Comparison of ENCODE assay signal across 9 mouse cellular contexts in the genomic region with DNA sequence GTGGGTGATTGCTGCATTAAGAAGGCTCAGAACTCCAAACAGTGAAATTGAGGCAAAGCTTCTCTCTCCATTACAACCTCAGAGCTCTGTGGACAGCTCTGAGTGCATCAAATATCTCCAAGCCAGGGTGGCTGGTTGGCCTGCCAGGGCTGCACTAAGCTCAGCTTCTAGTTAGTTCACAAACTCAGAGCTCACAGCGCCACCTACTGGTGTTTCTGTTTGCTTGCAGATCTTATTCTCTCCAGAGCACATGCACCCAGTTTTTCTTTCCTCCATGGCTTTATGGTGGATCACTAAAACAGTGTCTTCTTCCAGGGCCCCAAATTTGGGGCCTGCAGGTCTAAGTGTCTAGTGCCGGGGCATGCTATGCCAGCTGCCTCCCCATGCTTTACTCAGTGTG. TPM values are rescaled to one million over a fixed set of nuclear protein-coding genes. Genes with fewer than 3 reads are reported as not detected.
DNase-seq lines count a peak whose midpoint lies in the region; ATAC-seq and TF ChIP-seq lines count a peak whose summit lies in the region.
"Had no signal": no experiment of that assay in that cellular context is flagged by ENCODE, and none has a peak within 500 bp of the region (broad histone marks: within the 10 kb centered on the region; RNA-seq: fewer than 3 reads in every experiment).

No protein-coding gene starts in this region.

- no peak for TF ChIP-seq POLR2A in kidney, adult 2 months (IDR thresholded peaks at IDR 0.05; ENCODE audit: low read depth, low read length)
- no peak for TF ChIP-seq POLR2A in limb, embryonic 14.5 days (IDR thresholded peaks at IDR 0.05; ENCODE audit: borderline replicate concordance, extremely low read depth, insufficient read depth, insufficient read length)

- WGBS in liver, embryonic 12.5 days (ENCODE audit: insufficient replicate concordance), result 15% methylated on average over 2 of the region's 2 CpGs
- 14% methylated on average over 2 of the region's 2 CpGs for WGBS in kidney, adult 2 months
- WGBS in limb, embryonic 14.5 days, result 27% methylated on average over 2 of the region's 2 CpGs

- peak; percentile 81 for DNase-seq in liver
- peak; percentile 74 for DNase-seq in c-Kit-negative CD71-positive TER-119-positive erythroid progenitor cells, embryonic 14.5 days (ENCODE audit: low read depth, low spot score)
- DNase-seq in frontal cortex, adult 2 months (ENCODE audit: extremely low spot score in 1 of 2, low spot score in 1 of 2), result peak; percentile 65 to 96
- DNase-seq in kidney, adult 2 months, result peak; percentile 91
- DNase-seq in limb, embryonic 14.5 days (ENCODE audit: low spot score), result peak; percentile 90
- peak; percentile 71 for DNase-seq in ovary, adult 18-20 months (ENCODE audit: low spot score)
- peak; percentile 87 for DNase-seq in thymus, postnatal 0 days (ENCODE audit: low spot score)

- ATAC-seq in liver, embryonic 12.5 days, result no peak
- no peak for ATAC-seq in limb, embryonic 14.5 days (ENCODE audit: low FRiP score, low read depth)

- H3K9ac ChIP-seq in liver, embryonic 12.5 days, result no peak overlapping the region
- no peak overlapping the region for H3K9ac ChIP-seq in limb, embryonic 14.5 days (ENCODE audit: low read depth, low read length, severe bottlenecking)

- peak; percentile 76 for TF ChIP-seq CTCF in kidney, adult 2 months (conservative IDR thresholded peaks at IDR 0.05; ENCODE audit: insufficient read depth, insufficient read length, low read depth, low read length)

- no peaks in the 10 kb centered on the region; the same call in 1 of the 2 replicates for H3K27me3 ChIP-seq in liver, embryonic 12.5 days (replicated peaks)
- no peaks in the 10 kb centered on the region for H3K27me3 ChIP-seq in kidney, adult 2 months (replicated peaks; ENCODE audit: control insufficient read depth, insufficient read depth, low read length)
- no peaks in the 10 kb centered on the region for H3K27me3 ChIP-seq in limb, embryonic 14.5 days (ENCODE audit: control insufficient read depth, insufficient read depth, low read length)

- H3K4me1 ChIP-seq in liver, embryonic 12.5 days, result no peaks in the 10 kb centered on the region
- H3K4me1 ChIP-seq in kidney, adult 2 months (ENCODE audit: control insufficient read depth, insufficient read depth, low read length), result peaks cover 6% of the 10 kb centered on the region; the same call in 1 of the 2 replicates
- no peaks in the 10 kb centered on the region for H3K4me1 ChIP-seq in limb, embryonic 14.5 days (ENCODE audit: control insufficient read depth, insufficient read depth, low read length)

- no peaks in the 10 kb centered on the region for H3K9me3 ChIP-seq in liver, embryonic 12.5 days (replicated peaks)
- no peaks in the 10 kb centered on the region for H3K9me3 ChIP-seq in limb, embryonic 14.5 days (ENCODE audit: control insufficient read depth, low read length)

- no peaks in the 10 kb centered on the region for H3K36me3 ChIP-seq in liver, embryonic 12.5 days
- no peaks in the 10 kb centered on the region for H3K36me3 ChIP-seq in kidney, adult 2 months (ENCODE audit: control insufficient read depth, insufficient read depth, low read length)
- H3K36me3 ChIP-seq in limb, embryonic 14.5 days (ENCODE audit: control insufficient read depth, insufficient read depth, low read length), result no peaks in the 10 kb centered on the region

- H3K27ac ChIP-seq in liver, embryonic 12.5 days, result no peak overlapping the region
- H3K27ac ChIP-seq in kidney, adult 2 months (ENCODE audit: insufficient read depth, low read depth, low read length), result no peak overlapping the region
- no peak overlapping the region for H3K27ac ChIP-seq in limb, embryonic 14.5 days (replicated peaks; ENCODE audit: low read depth, low read length)

- no peak overlapping the region for H3K4me2 ChIP-seq in liver, embryonic 12.5 days
- H3K4me2 ChIP-seq in limb, embryonic 14.5 days (replicated peaks; ENCODE audit: low read depth, low read length, severe bottlenecking), result no peak overlapping the region

- no peak overlapping the region for H3K4me3 ChIP-seq in liver, embryonic 12.5 days
- H3K4me3 ChIP-seq in kidney, adult 2 months (ENCODE audit: insufficient read depth, low read depth, low read length), result no peak overlapping the region
- no peak overlapping the region for H3K4me3 ChIP-seq in limb, embryonic 14.5 days (replicated peaks; ENCODE audit: low read length)

RNA-seq across cellular contexts. Expression of a gene that starts 2.7 kb away (rescaled TPM):
- polyA plus RNA-seq in liver, embryonic 12.5 days (2016; fragmentation: Nextera tagmentation; extraction: Ambion mirVana), result not detected in 2 replicates
- polyA plus RNA-seq in frontal cortex, adult 2 months (2012; rRNA removed), result 0.18 and 0.99 TPM in 2 replicates
- 13.9 and 14.8 TPM in 2 replicates for polyA plus RNA-seq in kidney, adult 2 months (2012; rRNA removed)
- 0.12 and 0.21 TPM in 2 replicates for polyA plus RNA-seq in limb, embryonic 14.5 days (2012; rRNA removed)
- polyA plus RNA-seq in limb, embryonic 14.5 days (2014; fragmentation: Nextera tagmentation; extraction: Ambion mirVana), result not detected in 2 replicates
- polyA plus RNA-seq in thymus, postnatal 0 days (2015; fragmentation: Nextera tagmentation; extraction: Ambion mirVana), result 0.96 and 1.3 TPM in 2 replicates

RNA-seq across cellular contexts. Expression of a gene that starts 18.1 kb away (rescaled TPM):
- not detected in 2 replicates for polyA plus RNA-seq in liver, embryonic 12.5 days (2016; fragmentation: Nextera tagmentation; extraction: Ambion mirVana)
- polyA plus RNA-seq in frontal cortex, adult 2 months (2012; rRNA removed), result not detected in 2 replicates
- polyA plus RNA-seq in kidney, adult 2 months (2012; rRNA removed), result not detected in 2 replicates
- not detected in 2 replicates for polyA plus RNA-seq in limb, embryonic 14.5 days (2012; rRNA removed)
- polyA plus RNA-seq in limb, embryonic 14.5 days (2014; fragmentation: Nextera tagmentation; extraction: Ambion mirVana), result not detected in 2 replicates
- polyA plus RNA-seq in thymus, postnatal 0 days (2015; fragmentation: Nextera tagmentation; extraction: Ambion mirVana), result 0.10 and 0.13 TPM in 2 replicates
- polyA plus RNA-seq: gonadal fat pad, adult 2 months had no signal

RNA-seq across cellular contexts. Expression of a gene that starts 18.3 kb away (rescaled TPM):
- 7.5 and 8.4 TPM in 2 replicates for polyA plus RNA-seq in liver, embryonic 12.5 days (2016; fragmentation: Nextera tagmentation; extraction: Ambion mirVana)
- polyA plus RNA-seq in frontal cortex, adult 2 months (2012; rRNA removed), result 21.6 and 23.0 TPM in 2 replicates
- polyA plus RNA-seq in kidney, adult 2 months (2012; rRNA removed), result 70.6 and 73.2 TPM in 2 replicates
- polyA plus RNA-seq in limb, embryonic 14.5 days (2012; rRNA removed), result 27.4 and 29.0 TPM in 2 replicates
- polyA plus RNA-seq in limb, embryonic 14.5 days (2014; fragmentation: Nextera tagmentation; extraction: Ambion mirVana), result 23.4 and 26.6 TPM in 2 replicates
- 60.4 and 66.8 TPM in 2 replicates for polyA plus RNA-seq in thymus, postnatal 0 days (2015; fragmentation: Nextera tagmentation; extraction: Ambion mirVana)

RNA-seq across cellular contexts. Expression of a gene that starts 28.2 kb away (rescaled TPM):
- polyA plus RNA-seq in liver, embryonic 12.5 days (2016; fragmentation: Nextera tagmentation; extraction: Ambion mirVana), result 19.5 and 20.5 TPM in 2 replicates
- polyA plus RNA-seq in frontal cortex, adult 2 months (2012; rRNA removed), result 19.8 and 22.8 TPM in 2 replicates
- 174 and 175 TPM in 2 replicates for polyA plus RNA-seq in kidney, adult 2 months (2012; rRNA removed)
- 13.5 and 15.0 TPM in 2 replicates for polyA plus RNA-seq in limb, embryonic 14.5 days (2012; rRNA removed)
- polyA plus RNA-seq in limb, embryonic 14.5 days (2014; fragmentation: Nextera tagmentation; extraction: Ambion mirVana), result 10.0 and 10.8 TPM in 2 replicates
- polyA plus RNA-seq in thymus, postnatal 0 days (2015; fragmentation: Nextera tagmentation; extraction: Ambion mirVana), result 136 and 163 TPM in 2 replicates

RNA-seq across cellular contexts. Expression of a gene that starts 40.5 kb away (rescaled TPM):
- 4.6 and 5.7 TPM in 2 replicates for polyA plus RNA-seq in liver, embryonic 12.5 days (2016; fragmentation: Nextera tagmentation; extraction: Ambion mirVana)
- 2.0 TPM in 2 replicates for polyA plus RNA-seq in frontal cortex, adult 2 months (2012; rRNA removed)
- 3.5 and 5.4 TPM in 2 replicates for polyA plus RNA-seq in kidney, adult 2 months (2012; rRNA removed)
- polyA plus RNA-seq in limb, embryonic 14.5 days (2012; rRNA removed), result 0.14 and 0.42 TPM in 2 replicates
- 1.5 and 3.3 TPM in 2 replicates for polyA plus RNA-seq in limb, embryonic 14.5 days (2014; fragmentation: Nextera tagmentation; extraction: Ambion mirVana)
- 4.2 and 6.5 TPM in 2 replicates for polyA plus RNA-seq in thymus, postnatal 0 days (2015; fragmentation: Nextera tagmentation; extraction: Ambion mirVana)
